Mouse (Mus musculus) heart, postnatal 0 days (tissue): ENCODE results near the gene 6720489N17Rik. TPM values are rescaled to one million over a fixed set of nuclear protein-coding genes. Genes with fewer than 3 reads are reported as not detected.
A peak's percentile ranks its signal among the peaks of the same experiment; 100 is the strongest.
"Not testable (repeated sequence)": the region's sequence is repeated elsewhere in the genome, so short reads cannot be mapped to it uniquely, and the experiment has no call there.

Experiments
- ATAC-seq: fragments of 200-750 bp; cut with Nextera tagmentation; 2 replicates; pipeline ENCODE4 v1.8.0; 2017; ENCODE audit warnings: low read depth, moderate number of reproducible peaks, moderate library complexity; ENCODE audit not compliant: insufficient read depth
- DNase-seq: peaks from one replicate; pipeline ENCODE4 v3.0.0-alpha.2; 2016; ENCODE audit warnings: low spot score
- H3K27ac ChIP-seq: fragments of 300-500 bp; sonication (generic); 2 replicates; pipeline ENCODE4 v1.5.1; 2014; ENCODE audit warnings: low read depth, mild to moderate bottlenecking
- H3K27me3 ChIP-seq: fragments of 300-500 bp; sonication (generic); 2 replicates; pipeline ENCODE4 v1.6.1; 2014; ENCODE audit warnings: low read length, mixed read lengths; ENCODE audit not compliant: control insufficient read depth, insufficient read depth
- H3K36me3 ChIP-seq: fragments of 300-500 bp; sonication (generic); replicated peaks from 2 replicates; pipeline ENCODE4 v1.6.1; 2014; ENCODE audit warnings: low read length, mixed read lengths; ENCODE audit not compliant: control insufficient read depth, insufficient read depth
- H3K4me1 ChIP-seq: fragments of 300-500 bp; sonication (generic); 2 replicates; pipeline ENCODE4 v1.6.1; 2014; ENCODE audit warnings: antibody characterized with exemption; ENCODE audit not compliant: control insufficient read depth, insufficient read depth
- H3K4me2 ChIP-seq: fragments of 300-500 bp; sonication (generic); 2 replicates; pipeline ENCODE4 v1.6.1; 2014; ENCODE audit warnings: low read depth, mild to moderate bottlenecking, low read length, moderate library complexity
- H3K4me3 ChIP-seq: fragments of 300-500 bp; sonication (generic); 2 replicates; pipeline ENCODE4 v1.5.1; 2014; ENCODE audit warnings: low read depth, low read length
- H3K9ac ChIP-seq: fragments of 300-500 bp; sonication (generic); replicated peaks from 2 replicates; pipeline ENCODE4 v1.6.1; 2014; ENCODE audit warnings: low read depth, low read length, mixed read lengths
- H3K9me3 ChIP-seq: fragments of 300-500 bp; sonication (generic); replicated peaks from 2 replicates; pipeline ENCODE4 v1.6.1; 2016; ENCODE audit warnings: low read length; ENCODE audit not compliant: control insufficient read depth
- CTCF ChIP-seq: IDR thresholded peaks from 2 replicates; pipeline ENCODE4 v1.5.1; 2016; ENCODE audit warnings: antibody characterized with exemption, control low read depth, low read depth
- EP300 ChIP-seq: IDR thresholded peaks from 2 replicates; pipeline ENCODE4 v1.6.1; 2016; ENCODE audit warnings: antibody characterized with exemption, low read depth
- WGBS: fragments of 180-500 bp; shearing (Covaris S2); extraction: QIAGEN DNeasy Blood & Tissue Kit; methylation state at CpG from one replicate; pipeline ENCODE4 v1.1.7; 2014; 5-methylcytosine and 5-hydroxymethylcytosine counted together
- polyA plus RNA-seq: library from polyadenylated mRNA; unstranded; fragments of >200 nt; fragmentation: Nextera tagmentation; extraction: Ambion mirVana; gene quantifications from 2 replicates; pipeline ENCODE4 v1.2.1, GENCODE M21; 2015
- total RNA-seq: library from RNA; depleted of rRNA; stranded (reverse); fragments of >200 nt; gene quantifications from 2 replicates; pipeline ENCODE4 v1.2.3, GENCODE M21; 2014; ENCODE audit warnings: low replicate concordance; rRNA removed

Gene 6720489N17Rik
- total RNA-seq (3.3 and 3.6 TPM in 2 replicates), polyA plus RNA-seq (4.1 and 4.9 TPM in 2 replicates)

DNA sequence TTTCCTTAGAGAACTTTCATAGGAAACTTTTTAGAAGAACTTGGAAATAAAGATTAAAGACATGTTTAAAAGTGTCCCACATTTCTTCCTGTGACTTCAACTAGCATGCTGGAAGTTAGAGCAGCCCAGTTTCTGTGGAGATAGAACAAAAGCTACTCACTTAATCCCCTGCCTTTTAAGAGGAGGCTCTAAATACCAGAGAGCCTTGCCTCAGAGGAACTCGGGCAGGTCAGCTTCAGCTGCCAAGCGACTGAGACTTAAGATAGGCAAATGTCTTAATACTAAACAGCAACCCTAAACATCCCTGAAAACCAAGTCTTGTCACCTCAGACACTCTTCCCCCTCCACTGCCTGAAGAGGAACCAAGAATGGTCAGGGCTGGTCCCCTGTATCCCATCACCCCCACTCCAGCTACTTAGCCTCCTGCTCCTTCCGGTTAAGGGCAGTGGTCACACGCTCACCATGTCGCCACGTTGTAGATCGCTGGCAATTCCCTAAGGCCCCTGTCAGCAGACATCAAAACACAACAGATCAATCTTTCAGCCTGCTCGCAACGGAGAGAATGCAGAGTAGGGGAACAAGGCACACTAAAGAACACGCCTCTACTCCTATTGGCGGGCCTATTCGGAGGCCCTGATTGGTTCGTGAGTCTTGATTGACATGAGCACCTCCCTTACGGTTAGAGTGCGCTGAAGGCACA is at the start of gene 6720489N17Rik:
6720489N17Rik (minus strand) TSS at position 606 of the 700 bp plus-strand sequence.
- not testable (repeated sequence) for H3K36me3 ChIP-seq, H3K27ac ChIP-seq, H3K4me1 ChIP-seq, H3K9me3 ChIP-seq, H3K27me3 ChIP-seq
- ATAC-seq (peak; percentile 98), DNase-seq (peak; percentile 83)
- peak within 1 kb of the TSS; percentile 49; the same call in 1 of the 2 replicates for H3K9ac ChIP-seq
- H3K4me2 ChIP-seq: peak within 1 kb of the TSS; percentile 55
- WGBS: under 1% methylated on average over 15 of the region's 15 CpGs
- peak within 1 kb of the TSS; percentile 45 for H3K4me3 ChIP-seq

DNA sequence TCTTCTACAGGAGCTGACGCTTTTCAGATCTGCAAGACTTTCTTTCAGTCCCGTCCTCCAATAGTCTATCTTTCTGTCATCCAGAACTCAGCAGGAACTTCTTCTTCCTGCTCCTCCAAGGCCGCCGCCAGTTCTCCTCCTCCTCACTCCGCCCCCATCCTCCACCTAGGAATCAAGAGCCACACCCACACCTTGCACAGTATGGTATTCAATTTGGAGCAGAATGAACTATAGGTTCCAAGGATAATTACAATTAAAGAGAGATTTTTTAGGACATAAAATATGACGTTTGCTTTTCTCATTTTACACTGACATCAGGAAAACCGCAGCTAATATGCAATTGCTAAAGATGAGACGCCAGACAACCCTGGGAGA is 29.4 kb upstream of the 6720489N17Rik start:
- DNase-seq: no peak
- Histone ChIP-seq H3K4me3 (peak overlapping the region; percentile 72), H3K9me3 (no peaks in the 10 kb centered on the region), H3K4me1 (0 out of 2 replicates have a peak, but pooled peaks cover 4% of the 10 kb centered on the region), H3K9ac (0 out of 2 replicates have a peak overlapping the region, but pooled peaks have one; percentile 30), H3K27me3 (no peaks in the 10 kb centered on the region), H3K27ac (no peak overlapping the region), H3K36me3 (no peaks in the 10 kb centered on the region), H3K4me2 (peak overlapping the region; percentile 61)
- ATAC-seq: no peak; the same call in 1 of the 2 replicates
- 19% methylated on average over 8 of the region's 8 CpGs for WGBS
- TF ChIP-seq CTCF (no peak), EP300 (no peak)

DNA sequence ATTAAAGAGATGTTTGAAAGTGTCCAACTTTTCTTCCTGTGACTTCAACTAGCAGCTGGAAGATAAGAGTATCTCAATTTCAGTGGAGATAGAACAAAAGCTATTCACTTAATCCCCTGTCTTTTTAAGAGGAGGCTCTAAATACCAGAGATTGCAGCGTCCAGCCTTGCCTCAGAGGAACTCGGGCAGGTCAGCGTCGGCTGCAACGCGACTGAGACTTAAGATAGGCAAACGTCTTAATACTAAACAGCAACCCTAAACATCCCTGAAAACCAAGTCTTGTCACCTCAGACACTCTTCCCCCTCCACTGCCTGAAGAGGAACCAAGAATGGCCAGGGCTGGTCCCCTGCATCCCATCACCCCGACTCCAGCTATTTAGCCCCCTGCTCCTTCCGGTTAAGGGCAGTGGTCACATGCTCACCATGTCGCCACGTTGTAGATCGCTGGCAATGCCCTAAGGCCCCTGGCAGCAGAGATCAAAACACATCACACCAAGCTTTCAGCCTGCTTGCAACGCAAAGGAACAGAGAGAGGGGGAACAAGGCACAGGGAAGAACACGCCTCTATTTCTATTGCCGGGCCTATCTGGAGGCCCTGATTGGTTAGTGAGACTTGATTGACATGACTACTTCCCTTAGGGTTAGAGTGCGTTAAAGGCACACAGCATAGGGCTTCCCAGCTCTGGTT is 28.8 kb upstream of the 6720489N17Rik start:
- H3K27ac ChIP-seq: 0 out of 2 replicates have a peak overlapping the region, but pooled peaks have one; percentile 38
- not testable (repeated sequence) for H3K9me3 ChIP-seq, H3K36me3 ChIP-seq, H3K27me3 ChIP-seq, H3K4me1 ChIP-seq
- peak overlapping the region; percentile 61 for H3K4me2 ChIP-seq
- H3K4me3 ChIP-seq: peak overlapping the region; percentile 72
- DNase-seq: peak; percentile 81
- 1% methylated on average over 16 of the region's 16 CpGs for WGBS
- ATAC-seq: peak; percentile 95
- 0 out of 2 replicates have a peak overlapping the region, but pooled peaks have one; percentile 42 for H3K9ac ChIP-seq

GRCm38 (mm10) chr13:62627071-62627470 is 3.1 kb upstream of the 6720489N17Rik start:
- not testable (repeated sequence) for H3K9me3 ChIP-seq, H3K36me3 ChIP-seq, ATAC-seq, H3K4me1 ChIP-seq, H3K4me3 ChIP-seq, H3K27me3 ChIP-seq, H3K9ac ChIP-seq, H3K4me2 ChIP-seq, H3K27ac ChIP-seq
- TF ChIP-seq CTCF: peak; percentile 69
- 37% methylated on average over 1 of the region's 1 CpGs for WGBS
- DNase-seq: peak; percentile 9

- peak; percentile 33; the same call in 1 of the 2 replicates for ATAC-seq
- H3K36me3 ChIP-seq, H3K4me1 ChIP-seq, H3K27ac ChIP-seq, H3K9me3 ChIP-seq, H3K9ac ChIP-seq, DNase-seq, H3K27me3 ChIP-seq: not testable (repeated sequence)
- peak overlapping the region; percentile 55 for H3K4me2 ChIP-seq
- 9% methylated on average over 7 of the region's 7 CpGs for WGBS
- peak overlapping the region; percentile 45 for H3K4me3 ChIP-seq
Measured at GRCm38 (mm10) chr13:62624277-62624665, 289 bp upstream of the 6720489N17Rik start.

DNA sequence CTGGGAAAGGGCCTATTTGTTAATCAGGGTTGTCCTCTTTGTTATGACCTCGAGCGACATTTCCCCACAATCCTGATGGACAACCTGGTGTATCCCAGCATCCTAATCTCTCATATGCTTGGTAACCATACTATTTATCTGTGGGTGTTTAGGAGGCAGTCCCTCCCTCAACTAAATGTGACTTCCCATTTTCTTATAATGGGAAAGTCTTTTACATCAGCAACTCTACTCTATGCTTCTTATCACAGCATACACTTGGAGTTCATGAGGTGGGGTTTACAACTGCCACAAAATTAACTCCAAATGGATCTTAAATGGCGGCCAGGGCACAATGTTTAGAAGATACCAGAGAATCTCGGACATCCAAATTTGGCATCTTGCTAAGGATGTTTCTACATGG is 6.5 kb downstream of the 6720489N17Rik start:
- not testable (repeated sequence) for H3K4me3 ChIP-seq, H3K4me2 ChIP-seq, H3K36me3 ChIP-seq, H3K27ac ChIP-seq, DNase-seq, ATAC-seq, H3K4me1 ChIP-seq, H3K27me3 ChIP-seq, H3K9me3 ChIP-seq, H3K9ac ChIP-seq
- WGBS: 82% methylated on average over 4 of the region's 4 CpGs

DNA sequence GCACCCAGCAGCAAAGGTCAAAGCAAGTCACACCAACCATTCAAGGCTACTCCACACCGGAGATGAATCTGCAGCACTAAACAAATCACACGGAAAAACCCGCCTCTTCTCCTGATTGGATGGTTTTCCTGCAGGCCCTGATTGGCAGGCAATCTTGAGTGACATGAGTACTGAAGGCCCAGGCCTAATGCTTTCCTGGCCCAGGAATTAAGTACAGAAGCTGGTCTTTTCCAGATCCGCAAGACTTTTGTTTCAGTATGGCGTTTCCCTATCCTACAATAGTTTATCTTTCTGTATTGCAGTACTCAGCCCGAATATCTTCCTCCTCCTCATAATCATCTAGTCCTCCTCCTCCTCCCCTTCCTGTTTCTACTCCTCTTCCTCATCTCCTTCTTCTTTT is 52.9 kb downstream of the 6720489N17Rik start, which contains the start of gene Zfp934:
Zfp934 (minus strand) TSS at position 101 of the 400 bp plus-strand sequence.
- not testable (repeated sequence) for H3K4me3 ChIP-seq, H3K27ac ChIP-seq, H3K9ac ChIP-seq, H3K36me3 ChIP-seq, DNase-seq, H3K9me3 ChIP-seq, ATAC-seq, H3K4me2 ChIP-seq, H3K4me1 ChIP-seq, H3K27me3 ChIP-seq
- WGBS: 77% methylated on average over 3 of the region's 6 CpGs
